Mouse (Mus musculus) G1E (cell line): ENCODE measurements around the gene Hnrnpf.

Source experiments
- CTCF ChIP-seq: IDR thresholded peaks from 2 replicates; pipeline ENCODE4 v1.5.1; 2012; ENCODE audit warnings: low read depth, low read length, inconsistent platforms, mixed read lengths
- GATA1 ChIP-seq: IDR thresholded peaks from 2 replicates; pipeline ENCODE4 v1.6.1; 2012; ENCODE audit warnings: borderline replicate concordance, low read length, inconsistent platforms, mixed read lengths
- GATA2 ChIP-seq: IDR thresholded peaks from 2 replicates; pipeline ENCODE4 v1.6.1; 2012; ENCODE audit warnings: low read depth, low read length, inconsistent platforms, borderline replicate concordance
- POLR2AphosphoS5 ChIP-seq: IDR thresholded peaks from 2 replicates; pipeline ENCODE4 v1.6.1; 2012; ENCODE audit warnings: low read depth, low read length, inconsistent platforms; ENCODE audit not compliant: insufficient replicate concordance

DNA sequence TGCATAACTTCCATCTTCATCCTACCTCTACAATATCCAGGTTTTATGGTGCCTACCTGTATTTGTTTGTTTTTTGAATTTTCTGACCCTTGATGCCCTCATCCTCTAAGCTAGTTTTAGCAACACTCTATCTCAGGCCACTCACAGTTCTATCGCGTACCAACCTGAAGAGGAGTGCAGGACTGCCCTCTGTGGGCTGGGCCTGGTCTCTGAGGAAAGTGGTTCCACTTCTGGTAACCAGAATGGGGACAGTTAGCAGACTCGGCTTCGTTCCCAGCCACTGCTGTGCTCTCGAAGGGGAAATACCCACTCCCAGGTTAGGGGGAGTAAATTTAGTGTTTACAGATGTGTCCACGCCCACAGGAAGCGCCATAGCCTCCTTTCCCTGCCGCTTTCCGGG is 66.6 kb downstream of the Hnrnpf start:
- TF ChIP-seq CTCF: no peak
- no peak for TF ChIP-seq GATA2
- no peak for TF ChIP-seq GATA1
- no peak for TF ChIP-seq POLR2AphosphoS5
